Mouse (Mus musculus): ENCODE measurements around the gene Prelid3b. TPM values are rescaled to one million over a fixed set of nuclear protein-coding genes. Genes with fewer than 3 reads are reported as not detected.
A peak's percentile ranks its signal among the peaks of the same experiment; 100 is the strongest.

The Prelid3b gene
- polyA plus RNA-seq, 1 experiment from 2014 or later = 110 TPM

GRCm38 (mm10) chr2:174470786-174471405, 2.0 kb downstream of the Prelid3b start:
- Histone ChIP-seq H3K9ac (ENCODE audit: low read depth, low read length) (no peak overlapping the region), H3K9me3 (ENCODE audit: control insufficient read depth, low read length) (0 out of 2 replicates have a peak, but pooled peaks cover 2% of the 10 kb centered on the region), H3K4me2 (replicated peaks; ENCODE audit: low read depth, low read length) (no peak overlapping the region), H3K27me3 (ENCODE audit: control insufficient read depth, insufficient read depth, low read length) (no peaks in the 10 kb centered on the region), H3K4me3 (ENCODE audit: low read length) (no peak overlapping the region), H3K36me3 (ENCODE audit: control insufficient read depth, insufficient read depth, low read length) (peaks cover 22% of the 10 kb centered on the region), H3K4me1 (ENCODE audit: control insufficient read depth, insufficient read depth, low read length) (peaks cover 19% of the 10 kb centered on the region), H3K27ac (ENCODE audit: low read depth, low read length) (no peak overlapping the region)
- WGBS = 92% methylated on average over 7 of the region's 7 CpGs
- no peak for ATAC-seq (ENCODE audit: low FRiP score, low TSS enrichment)

GRCm38 (mm10) chr2:174470333-174470732, 2.5 kb downstream of the Prelid3b start:
- Histone ChIP-seq H3K27ac (ENCODE audit: low read depth, low read length) (no peak overlapping the region), H3K27me3 (ENCODE audit: control insufficient read depth, insufficient read depth, low read length) (no peaks in the 10 kb centered on the region), H3K4me2 (replicated peaks; ENCODE audit: low read depth, low read length) (no peak overlapping the region), H3K9me3 (ENCODE audit: control insufficient read depth, low read length) (0 out of 2 replicates have a peak, but pooled peaks cover 2% of the 10 kb centered on the region), H3K9ac (ENCODE audit: low read depth, low read length) (no peak overlapping the region), H3K36me3 (ENCODE audit: control insufficient read depth, insufficient read depth, low read length) (peaks cover 27% of the 10 kb centered on the region), H3K4me3 (ENCODE audit: low read length) (no peak overlapping the region), H3K4me1 (ENCODE audit: control insufficient read depth, insufficient read depth, low read length) (peaks cover 19% of the 10 kb centered on the region)
- no peak for ATAC-seq (ENCODE audit: low FRiP score, low TSS enrichment)
- WGBS = 79% methylated on average over 4 of the region's 4 CpGs

- Histone ChIP-seq H3K27me3 (ENCODE audit: control insufficient read depth, insufficient read depth, low read length) (no peaks in the 10 kb centered on the region), H3K4me2 (replicated peaks; ENCODE audit: low read depth, low read length) (peak within 1 kb of the TSS; percentile 95), H3K27ac (ENCODE audit: low read depth, low read length) (peak within 1 kb of the TSS; percentile 79; the same call in 1 of the 2 replicates), H3K9me3 (ENCODE audit: control insufficient read depth, low read length) (no peaks in the 10 kb centered on the region), H3K36me3 (ENCODE audit: control insufficient read depth, insufficient read depth, low read length) (peaks cover 57% of the 10 kb centered on the region), H3K4me3 (ENCODE audit: low read length) (peak within 1 kb of the TSS; percentile 81), H3K4me1 (ENCODE audit: control insufficient read depth, insufficient read depth, low read length) (peaks cover 7% of the 10 kb centered on the region; the same call in 1 of the 2 replicates), H3K9ac (ENCODE audit: low read depth, low read length) (peak within 1 kb of the TSS; percentile 85)
- ATAC-seq (ENCODE audit: low FRiP score, low TSS enrichment) = peak; percentile 100
- 3% methylated on average over 48 of the region's 48 CpGs for WGBS
These were observed 8.9 kb downstream of the Prelid3b start, which contains the start of gene Atp5e for GRCm38 (mm10) chr2:174463789-174464523. Gene Atp5e, minus strand, starts transcription at chr2:174464105.

- Histone ChIP-seq H3K4me3 (ENCODE audit: low read length) (peak overlapping the region; percentile 81), H3K27ac (ENCODE audit: low read depth, low read length) (0 out of 2 replicates have a peak overlapping the region, but pooled peaks have one; percentile 79), H3K4me2 (replicated peaks; ENCODE audit: low read depth, low read length) (peak overlapping the region; percentile 95), H3K27me3 (ENCODE audit: control insufficient read depth, insufficient read depth, low read length) (no peaks in the 10 kb centered on the region), H3K9ac (ENCODE audit: low read depth, low read length) (peak overlapping the region; percentile 85), H3K9me3 (ENCODE audit: control insufficient read depth, low read length) (no peaks in the 10 kb centered on the region), H3K36me3 (ENCODE audit: control insufficient read depth, insufficient read depth, low read length) (peaks cover 57% of the 10 kb centered on the region), H3K4me1 (ENCODE audit: control insufficient read depth, insufficient read depth, low read length) (peaks cover 7% of the 10 kb centered on the region; the same call in 1 of the 2 replicates)
- 38% methylated on average over 10 of the region's 10 CpGs for WGBS
- peak; percentile 53; the same call in 1 of the 2 replicates for ATAC-seq (ENCODE audit: low FRiP score, low TSS enrichment)
These were observed 9.5 kb downstream of the Prelid3b start for GRCm38 (mm10) chr2:174463370-174463769.

GRCm38 (mm10) chr2:174459365-174459764, 13.5 kb downstream of the Prelid3b start:
- Histone ChIP-seq H3K27ac (ENCODE audit: low read depth, low read length) (no peak overlapping the region), H3K4me3 (ENCODE audit: low read length) (no peak overlapping the region), H3K4me2 (replicated peaks; ENCODE audit: low read depth, low read length) (no peak overlapping the region), H3K36me3 (ENCODE audit: control insufficient read depth, insufficient read depth, low read length) (peaks cover 31% of the 10 kb centered on the region), H3K27me3 (ENCODE audit: control insufficient read depth, insufficient read depth, low read length) (no peaks in the 10 kb centered on the region), H3K9me3 (ENCODE audit: control insufficient read depth, low read length) (no peaks in the 10 kb centered on the region), H3K9ac (ENCODE audit: low read depth, low read length) (no peak overlapping the region), H3K4me1 (ENCODE audit: control insufficient read depth, insufficient read depth, low read length) (peaks cover 7% of the 10 kb centered on the region; the same call in 1 of the 2 replicates)
- ATAC-seq (ENCODE audit: low FRiP score, low TSS enrichment) = no peak
- 77% methylated on average over 2 of the region's 2 CpGs for WGBS

DNA sequence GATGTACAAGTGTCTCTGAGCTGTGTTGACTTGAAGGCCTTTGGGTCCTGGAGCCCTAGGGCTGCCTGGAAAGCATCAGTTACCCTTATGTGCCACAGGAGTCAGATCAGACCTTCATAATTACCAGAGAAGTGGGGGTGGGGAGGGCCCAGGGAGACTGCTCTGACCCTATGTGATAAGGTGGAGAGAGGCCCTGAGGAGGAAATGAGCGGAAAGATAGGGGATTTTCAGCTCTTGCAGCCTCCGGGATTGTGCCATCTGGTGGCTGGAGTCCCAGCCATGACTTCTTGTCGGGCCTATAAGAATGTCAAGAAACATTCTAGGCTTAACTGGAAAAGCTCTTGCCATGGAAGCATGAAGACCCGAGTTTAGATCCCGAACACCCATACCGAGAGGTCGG, 19.2 kb downstream of the Prelid3b start:
- Histone ChIP-seq H3K4me1 (ENCODE audit: control insufficient read depth, insufficient read depth, low read length) (no peaks in the 10 kb centered on the region), H3K27me3 (ENCODE audit: control insufficient read depth, insufficient read depth, low read length) (no peaks in the 10 kb centered on the region), H3K4me3 (ENCODE audit: low read length) (no peak overlapping the region), H3K9ac (ENCODE audit: low read depth, low read length) (no peak overlapping the region), H3K36me3 (ENCODE audit: control insufficient read depth, insufficient read depth, low read length) (no peaks in the 10 kb centered on the region), H3K9me3 (ENCODE audit: control insufficient read depth, low read length) (no peaks in the 10 kb centered on the region), H3K4me2 (replicated peaks; ENCODE audit: low read depth, low read length) (no peak overlapping the region), H3K27ac (ENCODE audit: low read depth, low read length) (no peak overlapping the region)
- 72% methylated on average over 7 of the region's 7 CpGs for WGBS
- ATAC-seq (ENCODE audit: low FRiP score, low TSS enrichment) = no peak

DNA sequence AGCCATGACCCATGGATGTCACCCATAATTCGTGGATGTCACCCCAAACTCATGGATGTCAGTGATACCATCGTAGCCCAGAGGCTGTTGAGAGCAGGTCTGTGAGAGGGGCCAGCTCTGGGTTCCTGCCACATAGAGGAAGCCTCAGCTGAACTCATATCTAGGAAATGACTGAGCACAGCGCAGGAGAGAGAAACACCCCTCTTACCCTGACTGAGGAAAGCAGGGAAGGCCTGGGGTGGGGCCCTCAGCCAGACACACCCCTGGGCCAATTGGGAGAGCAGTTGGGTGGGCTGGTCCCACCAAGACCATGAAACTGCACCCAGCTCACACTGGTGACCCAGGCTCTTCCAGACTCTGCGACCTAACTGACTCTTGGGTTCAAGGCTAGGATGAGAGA, 22.5 kb downstream of the Prelid3b start, which contains the start of gene Tubb1:
Gene Tubb1, plus strand, starts transcription at position 343 of the 400 bp plus-strand sequence.
- WGBS = 70% methylated on average over 4 of the region's 4 CpGs
- no peaks in the 10 kb centered on the region for H3K36me3 ChIP-seq (ENCODE audit: control insufficient read depth, insufficient read depth, low read length)

DNA sequence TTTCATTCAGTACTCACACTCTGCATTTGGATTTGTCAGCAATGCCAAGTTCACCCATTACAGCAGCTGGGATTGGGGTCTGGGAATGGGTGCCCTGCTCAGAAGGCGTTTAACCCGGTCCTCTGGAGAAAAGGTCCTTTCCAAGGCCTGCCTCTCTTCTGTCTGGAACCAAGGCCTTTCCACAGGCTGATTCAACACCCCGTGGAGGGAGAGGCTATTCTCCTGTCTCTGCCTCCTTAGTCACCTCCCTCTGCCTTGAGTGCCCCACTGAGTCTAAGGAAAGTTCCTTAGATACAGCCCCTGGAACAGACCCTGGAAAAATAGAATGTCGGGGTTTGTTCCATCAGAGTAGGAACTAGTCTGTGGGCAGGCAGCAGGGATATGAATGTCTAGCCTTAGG, 24.5 kb downstream of the Prelid3b start:
- Histone ChIP-seq H3K27ac (ENCODE audit: low read depth, low read length) (no peak overlapping the region), H3K4me3 (ENCODE audit: low read length) (no peak overlapping the region), H3K9me3 (ENCODE audit: control insufficient read depth, low read length) (no peaks in the 10 kb centered on the region), H3K27me3 (ENCODE audit: control insufficient read depth, insufficient read depth, low read length) (no peaks in the 10 kb centered on the region), H3K9ac (ENCODE audit: low read depth, low read length) (no peak overlapping the region), H3K4me2 (replicated peaks; ENCODE audit: low read depth, low read length) (no peak overlapping the region), H3K36me3 (ENCODE audit: control insufficient read depth, insufficient read depth, low read length) (no peaks in the 10 kb centered on the region), H3K4me1 (ENCODE audit: control insufficient read depth, insufficient read depth, low read length) (0 out of 2 replicates have a peak, but pooled peaks cover 6% of the 10 kb centered on the region)
- WGBS = 81% methylated on average over 4 of the region's 4 CpGs
- no peak for ATAC-seq (ENCODE audit: low FRiP score, low TSS enrichment)

More for the DNA sequence above, 22.5 kb downstream of the Prelid3b start, which contains the start of gene Tubb1:
- 0 out of 2 replicates have a peak, but pooled peaks cover 6% of the 10 kb centered on the region for H3K4me1 ChIP-seq (ENCODE audit: control insufficient read depth, insufficient read depth, low read length)
- no peaks in the 10 kb centered on the region for H3K9me3 ChIP-seq (ENCODE audit: control insufficient read depth, low read length)
- no peak within 1 kb of the TSS for H3K27ac ChIP-seq (ENCODE audit: low read depth, low read length)
- H3K9ac ChIP-seq (ENCODE audit: low read depth, low read length) = no peak within 1 kb of the TSS
- no peak within 1 kb of the TSS for H3K4me3 ChIP-seq (ENCODE audit: low read length)
- no peaks in the 10 kb centered on the region for H3K27me3 ChIP-seq (ENCODE audit: control insufficient read depth, insufficient read depth, low read length)
- H3K4me2 ChIP-seq (replicated peaks; ENCODE audit: low read depth, low read length) = no peak within 1 kb of the TSS
- ATAC-seq (ENCODE audit: low FRiP score, low TSS enrichment) = no peak

DNA sequence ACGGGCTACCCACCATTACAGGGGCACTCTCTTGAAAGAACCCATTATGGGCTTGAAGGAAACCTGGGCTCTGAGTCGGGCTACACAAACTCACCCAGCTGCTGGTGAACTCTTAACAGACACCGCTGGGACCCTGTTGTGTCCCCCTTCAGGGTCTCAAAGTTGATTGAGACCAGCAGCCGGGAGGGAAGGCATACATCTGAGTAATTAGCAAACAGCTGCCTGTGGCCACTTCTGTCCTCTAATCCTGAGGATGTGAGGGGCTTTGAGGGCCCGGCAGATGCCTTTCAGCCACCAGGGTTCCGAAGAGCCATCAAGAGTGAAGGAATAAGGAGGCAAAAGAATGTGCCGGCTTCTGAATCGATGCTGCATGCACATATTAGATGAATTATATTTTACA, 26.0 kb downstream of the Prelid3b start:
- H3K9me3 ChIP-seq (ENCODE audit: control insufficient read depth, low read length) = no peaks in the 10 kb centered on the region
- H3K27ac ChIP-seq (ENCODE audit: low read depth, low read length) = no peak overlapping the region
- no peaks in the 10 kb centered on the region for H3K36me3 ChIP-seq (ENCODE audit: control insufficient read depth, insufficient read depth, low read length)
- 72% methylated on average over 8 of the region's 8 CpGs for WGBS
- H3K4me3 ChIP-seq (ENCODE audit: low read length) = no peak overlapping the region
- H3K4me1 ChIP-seq (ENCODE audit: control insufficient read depth, insufficient read depth, low read length) = 0 out of 2 replicates have a peak, but pooled peaks cover 9% of the 10 kb centered on the region
- no peak for ATAC-seq (ENCODE audit: low FRiP score, low TSS enrichment)
- no peak overlapping the region for H3K9ac ChIP-seq (ENCODE audit: low read depth, low read length)
- no peaks in the 10 kb centered on the region for H3K27me3 ChIP-seq (ENCODE audit: control insufficient read depth, insufficient read depth, low read length)
- no peak overlapping the region for H3K4me2 ChIP-seq (replicated peaks; ENCODE audit: low read depth, low read length)

Measured in kidney, embryonic 14.5 days (tissue).